Mouse (Mus musculus) hindbrain, embryonic 10.5 days (tissue): ENCODE results near the gene 4930435E12Rik. TPM values are rescaled to one million over a fixed set of nuclear protein-coding genes. Genes with fewer than 3 reads are reported as not detected.

Experiments used
- DNase-seq: peaks from one replicate; pipeline ENCODE4 v3.0.0-alpha.2; 2017; ENCODE audit warnings: low spot score
- H3K27ac ChIP-seq: fragments of 300-500 bp; sonication (generic); 2 replicates; pipeline ENCODE4 v1.5.1; 2016; ENCODE audit warnings: mild to moderate bottlenecking, moderate library complexity
- H3K27me3 ChIP-seq: fragments of 300-500 bp; sonication (generic); 2 replicates; pipeline ENCODE4 v1.6.1; 2016; ENCODE audit warnings: mild to moderate bottlenecking; ENCODE audit not compliant: poor library complexity, insufficient read depth, severe bottlenecking
- H3K36me3 ChIP-seq: fragments of 300-500 bp; sonication (generic); 2 replicates; pipeline ENCODE4 v1.6.1; 2016; ENCODE audit warnings: mild to moderate bottlenecking, moderate library complexity
- H3K4me1 ChIP-seq: fragments of 300-500 bp; sonication (generic); replicated peaks from 2 replicates; pipeline ENCODE4 v1.6.1; 2016; ENCODE audit warnings: mild to moderate bottlenecking
- H3K4me3 ChIP-seq: fragments of 300-500 bp; sonication (generic); 2 replicates; pipeline ENCODE4 v1.5.1; 2016; ENCODE audit warnings: mild to moderate bottlenecking, moderate library complexity
- H3K9me3 ChIP-seq: fragments of 300-500 bp; sonication (generic); 2 replicates; pipeline ENCODE4 v1.6.1; 2016; ENCODE audit warnings: mild to moderate bottlenecking, moderate library complexity
- WGBS: fragments of 180-500 bp; shearing (Covaris S2); methylation state at CpG from one replicate; pipeline ENCODE4 v1.1.7; 2016; 5-methylcytosine and 5-hydroxymethylcytosine counted together
- polyA plus RNA-seq: library from polyadenylated mRNA; unstranded; fragments of >200 nt; fragmentation: Nextera tagmentation; extraction: Ambion mirVana; gene quantifications from 2 replicates; pipeline ENCODE4 v1.2.1, GENCODE M21; 2016

4930435E12Rik gene
- polyA plus RNA-seq, 1 experiment from 2014 or later, result not detected

GRCm38 (mm10) chr16:38789016-38789415 lies 39.5 kb downstream of the 4930435E12Rik start:
- WGBS, result 91% methylated on average over 2 of the region's 2 CpGs
- no peak for DNase-seq
- Histone ChIP-seq H3K9me3 (no peaks in the 10 kb centered on the region), H3K4me1 (peaks cover 11% of the 10 kb centered on the region; the same call in 1 of the 2 replicates), H3K27me3 (no peaks in the 10 kb centered on the region), H3K36me3 (no peaks in the 10 kb centered on the region), H3K27ac (no peak overlapping the region), H3K4me3 (no peak overlapping the region)

GRCm38 (mm10) chr16:38785301-38785700 lies 43.2 kb downstream of the 4930435E12Rik start:
- Histone ChIP-seq H3K27ac (no peak overlapping the region), H3K9me3 (no peaks in the 10 kb centered on the region), H3K4me1 (peaks cover 18% of the 10 kb centered on the region), H3K4me3 (no peak overlapping the region), H3K36me3 (no peaks in the 10 kb centered on the region), H3K27me3 (no peaks in the 10 kb centered on the region)
- WGBS, result 76% methylated on average over 7 of the region's 7 CpGs
- no peak for DNase-seq

DNA sequence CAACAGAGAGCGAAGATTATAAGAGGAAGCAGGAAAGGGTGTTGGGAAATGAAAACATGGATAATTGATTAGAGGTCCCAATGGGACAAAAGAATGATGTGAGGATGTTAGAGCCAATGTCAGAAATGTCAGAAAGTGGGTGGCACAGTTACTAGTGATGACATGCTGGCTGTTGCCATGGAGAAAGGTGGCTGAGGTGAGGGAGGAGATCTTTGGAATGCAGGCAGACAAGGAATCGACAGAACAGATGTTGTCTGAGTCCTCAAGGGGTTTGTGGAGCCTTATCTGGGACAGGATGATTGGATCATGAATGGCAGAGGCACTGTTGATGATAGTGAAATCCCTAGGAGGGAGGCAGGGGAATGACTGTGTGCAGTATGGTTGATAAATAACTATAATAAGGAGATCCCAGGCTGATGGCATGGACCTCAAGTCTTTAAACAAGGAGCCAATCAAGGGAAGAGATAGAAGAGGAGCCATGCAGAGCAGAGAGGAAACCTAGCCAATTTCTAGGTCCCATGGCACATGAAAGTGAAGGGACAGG lies 46.0 kb downstream of the 4930435E12Rik start:
- Histone ChIP-seq H3K36me3 (no peaks in the 10 kb centered on the region), H3K27ac (no peak overlapping the region), H3K4me1 (peaks cover 18% of the 10 kb centered on the region), H3K9me3 (no peaks in the 10 kb centered on the region), H3K4me3 (no peak overlapping the region), H3K27me3 (no peaks in the 10 kb centered on the region)
- no peak for DNase-seq
- WGBS, result 43% methylated on average over 2 of the region's 2 CpGs

DNA sequence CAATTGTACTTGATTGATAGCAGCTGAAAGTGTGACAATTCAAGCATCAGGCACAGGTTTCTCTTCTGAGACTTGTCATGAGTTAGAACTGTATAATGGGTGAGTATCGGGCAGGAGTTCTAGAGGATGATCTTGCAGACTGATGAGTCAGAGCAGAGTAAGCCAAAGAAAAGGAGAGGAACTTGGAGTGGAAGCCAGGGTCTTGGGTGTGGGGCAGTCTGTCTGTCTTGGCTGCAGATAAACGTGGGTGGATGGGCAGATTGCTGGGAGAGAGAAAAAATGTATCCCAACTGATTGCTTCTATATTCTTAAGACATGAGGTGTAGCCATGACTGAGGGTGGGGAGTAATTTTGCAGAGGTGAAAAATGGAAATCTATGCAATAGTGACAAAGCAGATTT lies 46.6 kb downstream of the 4930435E12Rik start:
- Histone ChIP-seq H3K4me3 (no peak overlapping the region), H3K36me3 (no peaks in the 10 kb centered on the region), H3K27me3 (no peaks in the 10 kb centered on the region), H3K9me3 (no peaks in the 10 kb centered on the region), H3K27ac (no peak overlapping the region), H3K4me1 (peaks cover 18% of the 10 kb centered on the region)
- DNase-seq, result no peak
- WGBS, result 77% methylated on average over 2 of the region's 2 CpGs

DNA sequence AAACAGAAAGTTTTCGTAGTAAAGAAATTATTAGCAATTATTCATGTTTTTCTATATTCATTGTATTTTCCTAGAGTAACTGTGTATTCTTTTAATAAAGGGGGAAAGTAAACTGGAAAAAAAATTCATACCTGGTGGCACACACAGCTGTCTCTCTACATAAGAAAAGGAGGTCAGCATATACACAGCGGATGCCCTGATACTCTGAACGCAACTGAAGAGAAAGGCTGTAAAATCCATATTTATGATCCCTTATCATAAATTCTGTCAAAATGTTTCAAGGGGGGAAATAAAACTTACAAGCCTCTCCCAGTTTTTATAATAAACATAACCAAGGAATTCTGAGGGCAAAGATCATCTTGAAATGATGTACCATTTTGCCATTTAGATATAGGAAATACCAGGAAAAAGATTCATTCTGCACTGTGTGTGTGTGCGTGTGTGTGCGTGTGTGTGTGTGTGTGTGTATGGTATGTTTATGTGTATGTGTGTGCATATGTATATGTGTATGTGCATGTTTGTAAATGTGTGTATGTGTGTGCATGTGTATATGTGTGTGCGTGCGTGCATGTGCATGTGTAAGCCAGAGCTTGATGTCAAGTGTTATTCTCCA lies 47.5 kb downstream of the 4930435E12Rik start:
- no peak for DNase-seq
- H3K27me3 ChIP-seq, result no peaks in the 10 kb centered on the region
- peaks cover 18% of the 10 kb centered on the region for H3K4me1 ChIP-seq
- H3K27ac ChIP-seq, result no peak overlapping the region
- 93% methylated on average over 7 of the region's 7 CpGs for WGBS
- H3K4me3 ChIP-seq, result no peak overlapping the region
- H3K9me3 ChIP-seq, result no peaks in the 10 kb centered on the region
- H3K36me3 ChIP-seq, result no peaks in the 10 kb centered on the region

GRCm38 (mm10) chr16:38776342-38776741 lies 52.2 kb downstream of the 4930435E12Rik start:
- DNase-seq, result no peak
- no peaks in the 10 kb centered on the region for H3K9me3 ChIP-seq
- no peak overlapping the region for H3K27ac ChIP-seq
- no peaks in the 10 kb centered on the region for H3K36me3 ChIP-seq
- peaks cover 10% of the 10 kb centered on the region; the same call in 1 of the 2 replicates for H3K4me1 ChIP-seq
- WGBS, result 57% methylated on average over 6 of the region's 6 CpGs
- no peaks in the 10 kb centered on the region for H3K27me3 ChIP-seq
- H3K4me3 ChIP-seq, result no peak overlapping the region

GRCm38 (mm10) chr16:38774964-38775746 lies 53.4 kb downstream of the 4930435E12Rik start:
- H3K27ac ChIP-seq, result no peak overlapping the region
- H3K4me3 ChIP-seq, result no peak overlapping the region

DNA sequence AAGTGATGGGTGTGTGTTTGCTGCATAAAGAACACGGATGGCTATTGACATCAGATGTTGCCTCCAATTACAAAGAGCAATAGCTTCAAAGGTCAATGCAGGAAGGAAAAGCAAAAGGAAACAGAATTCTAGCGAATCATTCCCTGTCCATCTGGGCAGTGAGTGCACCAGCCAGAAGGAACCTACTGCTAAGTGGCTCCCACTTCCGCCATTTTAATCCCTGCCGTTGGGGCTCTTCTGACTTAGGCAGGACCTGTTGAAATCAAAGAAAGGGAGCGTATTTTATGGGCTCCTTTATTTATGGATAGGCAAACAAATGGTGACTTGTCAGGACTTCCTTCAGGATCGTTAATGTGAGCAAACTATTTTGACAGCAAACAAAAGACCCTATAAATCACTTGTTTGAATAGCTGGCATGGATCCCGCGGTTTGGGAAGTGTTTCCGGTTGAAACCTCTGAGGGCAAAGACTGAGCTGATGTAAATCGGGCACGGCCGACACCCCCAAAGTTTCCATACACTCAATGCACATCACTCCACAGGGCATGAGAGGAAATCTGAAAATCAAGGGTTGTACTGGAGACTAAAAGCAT lies 55.5 kb downstream of the 4930435E12Rik start:
- H3K27me3 ChIP-seq, result no peaks in the 10 kb centered on the region
- peaks cover 15% of the 10 kb centered on the region; the same call in 1 of the 2 replicates for H3K36me3 ChIP-seq
- no peaks in the 10 kb centered on the region for H3K9me3 ChIP-seq
- 73% methylated on average over 12 of the region's 12 CpGs for WGBS
- DNase-seq, result no peak
- peaks cover 10% of the 10 kb centered on the region; the same call in 1 of the 2 replicates for H3K4me1 ChIP-seq
- no peak overlapping the region for H3K27ac ChIP-seq
- no peak overlapping the region for H3K4me3 ChIP-seq

More at GRCm38 (mm10) chr16:38774964-38775746, 53.4 kb downstream of the 4930435E12Rik start:
- no peaks in the 10 kb centered on the region for H3K27me3 ChIP-seq
- no peaks in the 10 kb centered on the region for H3K9me3 ChIP-seq
- DNase-seq, result no peak
- 73% methylated on average over 7 of the region's 7 CpGs for WGBS
- no peaks in the 10 kb centered on the region for H3K36me3 ChIP-seq
- H3K4me1 ChIP-seq, result peaks cover 10% of the 10 kb centered on the region; the same call in 1 of the 2 replicates

DNA sequence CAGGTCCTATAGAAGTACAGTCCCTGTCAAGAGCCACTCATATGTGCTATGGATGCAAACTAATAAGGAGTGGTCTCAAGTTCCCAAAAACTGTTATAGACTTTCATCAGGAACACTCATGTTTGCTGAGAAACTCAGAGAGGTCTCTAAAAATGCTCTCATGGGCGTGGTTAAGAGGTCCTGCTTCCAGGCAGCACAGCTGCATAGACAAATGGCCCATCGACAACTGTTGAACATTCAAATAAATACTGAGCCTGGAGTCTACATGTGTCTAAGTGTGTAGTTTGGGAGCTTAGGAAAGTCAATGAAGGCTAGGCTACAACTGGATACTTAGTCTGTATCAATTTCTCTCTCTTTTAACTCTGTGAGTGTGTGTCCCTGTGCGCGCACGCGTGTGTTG lies 57.4 kb downstream of the 4930435E12Rik start:
- Histone ChIP-seq H3K9me3 (no peaks in the 10 kb centered on the region), H3K27me3 (no peaks in the 10 kb centered on the region), H3K4me3 (no peak overlapping the region), H3K36me3 (peaks cover 16% of the 10 kb centered on the region; the same call in 1 of the 2 replicates), H3K4me1 (peaks cover 10% of the 10 kb centered on the region; the same call in 1 of the 2 replicates), H3K27ac (no peak overlapping the region)
- DNase-seq, result no peak
- WGBS, result 94% methylated on average over 6 of the region's 6 CpGs

DNA sequence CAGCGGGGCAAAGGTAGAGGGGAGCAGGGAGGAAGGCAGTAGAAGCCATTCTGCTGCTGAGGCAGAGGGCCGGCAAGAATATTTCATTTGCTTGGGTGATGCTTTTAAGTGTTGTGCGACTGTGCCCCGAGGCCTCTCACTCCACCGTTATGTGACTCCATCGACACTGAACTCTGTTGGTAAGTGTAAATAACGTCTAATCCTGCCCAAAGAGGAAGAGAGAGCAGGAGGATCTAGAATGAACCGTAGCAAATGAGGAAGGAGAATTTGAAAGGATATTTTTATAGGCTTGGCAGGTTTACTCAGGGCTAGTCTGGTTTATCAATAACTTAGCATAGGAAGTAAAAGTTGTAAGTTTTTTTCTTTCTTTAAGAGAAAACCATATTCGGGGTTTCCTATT lies 59.0 kb downstream of the 4930435E12Rik start:
- no peaks in the 10 kb centered on the region for H3K9me3 ChIP-seq
- no peak overlapping the region for H3K4me3 ChIP-seq
- peaks cover 10% of the 10 kb centered on the region; the same call in 1 of the 2 replicates for H3K4me1 ChIP-seq
- H3K27ac ChIP-seq, result no peak overlapping the region
- no peaks in the 10 kb centered on the region for H3K27me3 ChIP-seq
- H3K36me3 ChIP-seq, result peaks cover 16% of the 10 kb centered on the region; the same call in 1 of the 2 replicates
- no peak for DNase-seq
- 87% methylated on average over 9 of the region's 9 CpGs for WGBS

DNA sequence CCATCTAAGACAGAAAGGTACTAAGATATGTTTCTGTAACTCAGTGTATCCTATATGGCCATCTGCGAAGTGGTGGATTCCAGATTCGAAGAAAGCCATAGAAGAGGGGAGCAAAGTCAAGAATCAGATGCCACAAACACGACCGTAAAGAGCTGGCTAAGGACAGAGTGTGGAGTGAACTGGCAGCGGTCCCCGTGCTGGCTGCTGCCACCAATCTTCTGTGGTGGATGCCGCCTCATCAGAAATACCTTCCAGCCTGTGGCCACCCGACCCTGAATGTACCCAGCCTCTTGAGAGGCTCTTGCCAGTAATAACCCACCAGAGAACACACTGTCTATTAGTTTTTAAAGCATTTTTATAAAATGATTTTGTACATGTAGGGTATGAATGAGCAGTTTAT lies 60.2 kb downstream of the 4930435E12Rik start:
- H3K9me3 ChIP-seq, result no peaks in the 10 kb centered on the region
- no peaks in the 10 kb centered on the region for H3K27me3 ChIP-seq
- WGBS, result 93% methylated on average over 8 of the region's 8 CpGs
- H3K4me1 ChIP-seq, result peaks cover 9% of the 10 kb centered on the region; the same call in 1 of the 2 replicates
- H3K36me3 ChIP-seq, result peaks cover 20% of the 10 kb centered on the region; the same call in 1 of the 2 replicates
- no peak overlapping the region for H3K4me3 ChIP-seq
- no peak overlapping the region for H3K27ac ChIP-seq
- DNase-seq, result no peak

- Histone ChIP-seq H3K9me3 (no peaks in the 10 kb centered on the region), H3K4me1 (peaks cover 3% of the 10 kb centered on the region; the same call in 1 of the 2 replicates), H3K27me3 (no peaks in the 10 kb centered on the region), H3K27ac (no peak overlapping the region), H3K36me3 (peaks cover 25% of the 10 kb centered on the region; the same call in 1 of the 2 replicates), H3K4me3 (no peak overlapping the region)
- DNase-seq, result no peak
- WGBS, result 89% methylated on average over 8 of the region's 8 CpGs
Measured at GRCm38 (mm10) chr16:38767761-38768160, 60.8 kb downstream of the 4930435E12Rik start.
